Mouse (Mus musculus): ENCODE results near the gene Ank.

Ank gene

DNA sequence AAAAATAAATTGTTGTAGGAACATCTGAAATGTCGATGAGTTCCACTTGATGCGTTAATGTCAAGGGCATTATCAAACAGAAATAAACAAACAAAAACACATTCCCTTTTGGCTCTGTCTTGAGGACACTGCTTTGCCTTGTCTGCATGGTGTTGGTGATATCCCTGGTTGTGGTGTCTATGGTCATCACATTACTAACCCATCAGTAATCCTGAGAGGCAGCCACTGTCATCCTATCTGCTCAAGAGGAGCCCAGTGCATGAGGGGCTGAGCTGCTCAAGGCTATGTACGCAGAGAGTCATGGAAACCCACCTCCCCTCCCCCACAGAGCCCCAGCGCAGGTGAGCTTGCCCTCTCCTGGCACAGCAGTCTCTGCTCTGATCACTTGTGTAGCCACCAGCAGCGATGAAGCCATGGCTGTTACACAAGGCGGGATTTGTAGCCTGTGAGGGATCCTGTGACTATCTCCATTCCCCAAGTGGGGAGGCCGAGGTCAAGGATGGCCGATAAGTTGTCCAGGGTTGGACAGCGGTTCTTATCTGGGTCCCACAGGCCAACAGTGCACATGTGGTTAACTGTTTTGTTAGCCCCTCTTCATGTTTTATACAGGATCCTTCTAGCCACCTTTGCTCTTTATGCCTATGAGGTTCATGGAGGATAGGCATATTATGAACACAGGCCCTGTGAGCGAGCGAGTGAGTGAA lies 30.3 kb downstream of the Ank start:
- no peak for DNase-seq (ENCODE audit: extremely low read depth, low read depth)

DNA sequence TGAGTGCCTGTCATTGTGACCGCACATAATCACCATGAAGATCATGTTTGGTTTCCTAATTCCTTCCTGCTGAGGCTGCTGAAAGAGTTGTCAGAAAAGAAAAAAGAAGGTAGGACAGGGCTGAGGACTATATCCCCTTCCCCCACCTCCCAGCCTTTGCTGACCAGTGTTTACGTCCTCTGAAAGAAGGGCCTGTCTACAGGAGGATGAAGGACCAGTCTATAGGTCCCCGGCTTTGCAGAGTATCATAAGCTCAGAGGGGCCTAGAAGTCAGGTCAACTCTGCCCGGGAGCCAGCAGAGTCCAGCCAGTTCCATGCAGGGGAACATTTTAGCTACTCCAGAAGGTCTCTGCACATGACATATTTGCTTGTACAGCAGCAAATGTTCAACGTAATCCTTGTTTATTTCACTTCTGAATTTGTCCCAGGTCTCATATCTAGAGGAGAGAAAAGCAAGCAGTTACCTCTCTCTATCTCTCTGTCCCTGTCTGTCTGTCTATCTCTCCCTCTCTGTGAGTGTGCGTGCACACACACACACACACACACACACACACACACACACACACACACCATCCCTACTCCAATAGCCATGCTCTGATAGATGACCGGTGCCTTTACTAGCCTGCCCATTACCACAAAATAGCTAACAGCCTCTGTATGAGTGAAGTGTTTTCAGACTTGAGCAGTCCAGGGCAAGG lies 31.0 kb downstream of the Ank start:
- no peak for DNase-seq (ENCODE audit: extremely low read depth, low read depth)

DNA sequence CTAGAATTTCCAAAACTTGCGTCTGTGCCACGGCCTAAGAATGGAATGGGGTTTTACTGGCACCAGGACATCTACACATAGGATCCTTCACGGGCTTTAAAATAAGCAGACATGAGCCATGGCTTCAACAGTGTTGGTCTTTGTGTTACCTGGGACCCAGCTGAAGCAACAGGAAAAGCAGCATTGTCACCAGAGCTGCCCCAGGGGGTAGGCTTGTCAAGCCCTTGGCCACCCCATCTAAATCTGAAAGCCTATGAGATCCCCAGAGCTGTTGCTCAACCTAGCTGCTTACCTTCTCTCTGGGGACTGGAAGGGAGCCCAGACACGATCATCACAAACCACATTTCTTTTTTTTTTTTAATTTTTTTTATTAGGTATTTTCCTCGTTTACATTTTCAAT lies 31.6 kb downstream of the Ank start:
- DNase-seq (ENCODE audit: extremely low read depth, low read depth), result no peak

DNA sequence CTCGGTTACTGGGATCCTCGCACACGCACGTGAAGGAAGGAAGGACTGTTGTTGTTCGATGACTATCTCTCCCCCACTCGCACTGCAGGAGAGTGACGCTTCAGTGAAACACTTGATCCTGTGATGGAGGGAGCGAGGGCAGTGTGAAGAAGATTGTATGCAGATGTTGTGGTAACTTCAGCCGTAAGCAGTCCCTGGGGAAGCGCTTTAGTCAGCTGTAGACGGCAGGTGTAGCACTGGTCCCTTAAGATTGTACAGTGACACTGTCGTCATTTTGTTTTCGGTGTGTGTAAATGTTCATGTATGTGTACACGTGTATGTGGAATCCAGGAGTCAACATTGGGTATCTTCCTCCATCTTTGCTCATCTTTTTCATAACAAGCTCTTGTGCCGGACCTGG lies 33.9 kb downstream of the Ank start:
- no peak for DNase-seq (ENCODE audit: extremely low read depth, low read depth)

DNA sequence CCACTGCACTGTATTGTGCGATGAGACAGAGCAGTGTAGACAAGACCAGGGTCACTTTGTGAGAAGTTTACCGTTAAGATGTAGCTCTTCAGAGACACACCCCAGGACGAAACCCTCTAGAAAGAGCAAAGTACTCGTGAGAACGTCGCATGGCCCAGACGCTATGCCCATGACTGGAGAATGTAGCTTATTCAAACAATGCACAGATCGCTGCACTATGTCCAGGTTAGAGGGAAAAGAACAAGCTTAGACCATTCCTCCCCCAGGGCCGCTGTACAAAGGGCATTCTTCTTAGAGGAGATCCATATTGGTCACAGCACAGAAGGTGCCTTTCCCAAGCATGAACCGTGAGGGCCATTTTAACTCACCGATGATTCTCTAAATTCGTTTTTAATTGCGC lies 35.9 kb downstream of the Ank start:
- no peak for DNase-seq (ENCODE audit: extremely low read depth, low read depth)

DNA sequence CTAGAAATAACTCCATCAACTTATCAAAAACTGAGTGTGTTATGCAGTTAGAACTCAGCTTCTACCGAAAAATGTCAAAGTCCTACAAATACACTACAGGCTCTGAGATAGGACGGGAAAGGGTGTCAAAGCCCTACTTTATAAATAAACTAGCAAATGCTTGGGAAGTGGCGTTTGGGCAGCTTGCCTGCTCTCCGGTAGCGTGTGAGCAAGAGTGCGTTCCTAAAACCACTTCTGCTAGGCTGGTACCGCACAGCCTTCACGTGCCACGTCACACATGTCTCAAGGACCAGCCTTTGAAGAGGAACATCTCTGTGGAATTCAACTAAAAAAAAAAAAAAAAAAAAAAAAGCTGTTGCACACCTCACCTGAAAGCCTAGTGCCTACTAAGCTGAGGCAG lies 36.7 kb downstream of the Ank start:
- DNase-seq (ENCODE audit: extremely low read depth, low read depth), result no peak

DNA sequence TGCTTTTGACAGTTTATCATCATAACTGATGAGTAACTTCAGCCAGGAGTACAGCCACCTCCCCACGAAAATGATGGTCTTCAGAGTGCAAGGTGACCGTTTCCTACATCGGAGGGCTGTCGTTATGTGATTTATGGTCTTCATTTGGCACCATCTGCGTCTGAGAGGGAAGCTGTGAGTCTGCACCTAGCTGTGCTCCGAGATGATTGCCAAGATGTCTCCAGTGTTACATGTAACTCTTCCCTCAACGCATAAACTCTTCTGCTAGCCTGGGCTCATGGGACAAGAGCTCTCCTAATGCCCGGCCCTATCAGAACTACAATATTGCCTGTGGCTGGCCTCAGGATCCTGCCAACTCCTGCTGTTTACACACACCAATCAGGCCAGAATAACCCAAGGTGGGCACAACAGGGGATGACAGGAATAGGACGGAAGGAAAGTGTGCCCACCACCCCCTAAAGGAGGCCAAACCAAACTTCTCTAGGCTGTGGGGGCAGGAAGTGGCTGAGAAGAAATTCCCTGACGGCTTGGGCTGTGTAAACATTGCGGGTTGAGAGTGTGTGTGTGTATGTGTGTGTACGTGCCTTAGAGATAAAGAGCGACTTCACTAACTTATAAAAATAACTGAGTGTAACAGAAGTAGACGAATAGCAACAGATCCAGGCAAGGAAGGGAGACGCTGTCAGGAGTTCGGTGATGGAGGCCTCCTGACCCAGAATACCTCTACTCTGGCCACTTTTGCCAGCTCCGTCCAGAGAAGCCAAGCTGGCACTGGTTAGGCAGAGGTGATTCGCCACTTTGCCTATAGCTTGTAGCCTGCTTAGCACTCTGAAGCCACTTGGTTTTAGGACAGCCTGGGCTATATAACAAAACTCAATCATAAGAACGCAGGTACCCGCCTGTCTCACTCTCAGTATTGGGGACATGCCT lies 37.6 kb downstream of the Ank start:
- DNase-seq (ENCODE audit: extremely low read depth, low read depth), result no peak

DNA sequence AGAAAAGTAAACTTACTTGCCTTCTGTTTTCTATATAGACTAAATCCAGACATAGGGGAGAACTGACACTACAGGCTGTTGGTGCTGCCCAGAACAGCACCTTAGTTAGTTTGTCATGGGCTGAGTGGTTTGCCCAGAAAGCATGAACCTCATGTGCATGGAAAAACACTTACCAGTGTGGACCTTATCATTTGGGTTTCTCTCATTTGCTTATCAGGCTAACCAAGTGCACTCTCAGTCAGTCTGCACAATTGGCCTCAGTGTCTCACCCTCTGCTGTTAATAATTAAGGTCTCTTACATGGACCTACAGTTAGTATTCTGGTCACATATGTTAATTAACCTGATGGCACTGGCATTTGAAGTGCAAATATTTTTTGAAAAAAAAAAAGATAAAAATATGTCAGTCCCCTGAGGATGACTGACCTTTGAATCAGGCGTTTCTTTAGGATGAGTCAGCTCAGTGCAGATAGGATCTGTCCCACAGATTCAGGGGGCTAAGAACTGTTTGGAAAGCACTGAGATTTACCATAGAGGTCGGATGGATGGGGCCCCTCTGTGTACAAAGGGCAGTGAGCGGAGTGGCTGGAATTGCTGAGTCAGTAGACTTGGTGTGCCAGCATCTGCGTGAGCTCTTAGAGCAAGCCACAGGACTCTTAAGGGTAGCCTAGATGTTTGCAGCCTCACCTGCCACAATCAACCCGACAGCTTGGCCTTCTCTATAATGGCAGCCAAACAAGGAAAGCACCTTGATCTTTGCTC lies 39.8 kb downstream of the Ank start:
- no peak for DNase-seq (ENCODE audit: extremely low read depth, low read depth)

DNA sequence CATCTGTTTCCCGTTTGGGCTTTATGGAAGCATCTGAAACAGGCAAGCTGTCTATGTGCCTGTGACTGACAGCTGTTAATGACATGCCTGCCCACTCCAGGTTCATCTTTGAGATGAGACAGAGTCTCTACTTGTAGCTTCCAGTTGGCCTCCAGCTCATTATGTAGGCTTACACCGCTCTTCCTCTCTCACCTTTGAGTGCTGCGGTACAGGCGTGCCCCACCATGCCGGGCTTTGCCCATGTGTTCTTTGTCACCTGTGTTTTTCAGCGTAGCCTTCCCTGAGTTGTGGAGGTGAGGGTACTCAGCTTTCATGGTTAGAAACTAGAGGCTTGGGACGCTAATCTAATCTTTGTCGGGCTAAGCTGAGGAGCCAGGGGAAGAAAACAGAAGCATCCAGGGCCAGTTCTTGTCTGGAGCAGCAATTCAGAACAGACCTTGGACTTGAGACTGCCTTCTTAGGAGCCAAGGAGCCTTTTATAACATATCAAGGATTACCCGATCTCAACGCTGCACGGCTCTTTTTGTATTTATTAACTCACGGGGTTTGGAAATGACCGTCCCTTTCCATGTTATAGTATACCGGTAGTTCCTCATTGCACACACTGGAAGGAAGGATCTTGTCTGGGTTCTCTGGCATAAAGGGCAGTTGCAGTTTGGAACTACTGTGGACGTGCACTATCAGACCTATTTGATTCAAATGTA lies 40.6 kb downstream of the Ank start:
- DNase-seq (ENCODE audit: extremely low read depth, low read depth), result no peak

DNA sequence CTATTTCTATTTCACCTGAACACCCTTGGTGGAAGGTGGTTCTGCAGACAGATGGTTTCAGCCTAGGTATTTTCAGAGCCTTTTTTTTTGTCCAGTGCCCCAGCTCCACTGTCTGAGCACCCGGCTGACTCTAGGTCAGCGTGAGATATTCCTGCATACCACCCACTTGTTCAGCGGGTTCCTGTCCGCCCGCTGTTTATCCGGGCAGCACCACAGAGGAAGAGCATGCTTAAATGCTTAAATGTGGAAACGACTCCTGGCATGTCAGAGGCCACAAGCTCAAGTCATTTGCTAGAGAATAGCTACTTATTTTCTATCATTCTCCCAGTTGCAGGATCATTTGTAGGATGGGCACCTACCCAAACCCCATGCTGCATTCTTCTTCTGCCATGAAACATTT lies 41.7 kb downstream of the Ank start:
- no peak for DNase-seq (ENCODE audit: extremely low read depth, low read depth)

DNA sequence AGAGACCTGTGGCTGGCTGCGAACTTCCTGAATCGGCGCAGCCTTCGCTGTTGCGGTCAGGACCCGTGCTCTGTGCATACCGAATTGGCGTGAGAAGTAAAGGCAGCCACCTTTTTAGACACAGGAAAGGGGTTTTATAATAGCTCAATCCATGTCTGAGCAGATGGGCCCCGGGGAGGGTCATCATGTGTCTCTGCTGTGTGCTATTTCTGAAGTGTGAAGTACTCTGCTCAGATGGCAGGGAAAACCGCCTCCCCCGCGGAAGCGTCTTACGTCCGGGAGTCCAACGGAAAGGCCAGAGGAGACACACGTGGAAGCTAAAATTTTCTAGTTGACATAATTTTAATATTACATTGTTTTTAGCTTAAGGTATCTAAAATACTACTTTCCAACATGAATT lies 42.5 kb downstream of the Ank start:
- DNase-seq (ENCODE audit: extremely low read depth, low read depth), result no peak

DNA sequence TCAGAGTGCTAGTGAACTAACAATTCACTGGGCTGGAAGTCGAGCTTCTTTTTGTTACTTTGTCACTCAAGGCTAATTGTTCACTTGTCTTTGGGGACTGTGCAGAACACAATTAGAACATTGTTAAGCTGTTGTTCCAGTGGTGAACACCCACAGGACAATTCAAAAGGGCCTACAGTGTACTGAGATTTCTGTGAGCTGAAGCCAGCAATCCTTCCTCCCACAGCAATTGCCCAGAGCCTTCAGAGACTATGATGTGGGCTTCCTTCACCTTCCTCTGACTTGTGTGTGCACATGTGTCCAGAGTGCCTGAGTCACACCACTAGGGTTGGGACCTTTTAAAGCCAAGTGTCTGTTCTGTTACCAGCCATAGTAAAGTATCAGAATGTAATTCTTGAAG lies 50.5 kb downstream of the Ank start:
- DNase-seq (ENCODE audit: extremely low read depth, low read depth), result no peak

DNA sequence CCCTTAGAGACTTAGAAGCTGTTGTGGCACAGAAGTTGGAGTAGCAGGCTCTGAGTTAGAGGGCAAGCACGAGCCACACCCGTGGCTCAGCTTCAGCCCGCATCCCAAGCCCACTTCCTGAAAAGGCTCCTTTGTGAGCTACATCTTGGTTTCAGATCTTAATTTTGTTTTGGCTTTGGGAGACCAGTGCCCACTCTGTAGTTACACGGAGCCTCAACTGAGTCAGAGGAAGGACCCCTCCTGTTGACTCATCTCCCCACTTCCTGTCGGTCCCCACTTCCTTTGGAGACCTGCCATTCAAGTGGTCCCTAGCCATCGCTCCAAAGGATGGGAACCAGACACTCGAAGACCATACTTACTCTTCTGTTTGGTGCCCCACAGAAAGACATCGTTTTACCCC lies 51.5 kb downstream of the Ank start:
- no peak for DNase-seq (ENCODE audit: extremely low read depth, low read depth)

DNA sequence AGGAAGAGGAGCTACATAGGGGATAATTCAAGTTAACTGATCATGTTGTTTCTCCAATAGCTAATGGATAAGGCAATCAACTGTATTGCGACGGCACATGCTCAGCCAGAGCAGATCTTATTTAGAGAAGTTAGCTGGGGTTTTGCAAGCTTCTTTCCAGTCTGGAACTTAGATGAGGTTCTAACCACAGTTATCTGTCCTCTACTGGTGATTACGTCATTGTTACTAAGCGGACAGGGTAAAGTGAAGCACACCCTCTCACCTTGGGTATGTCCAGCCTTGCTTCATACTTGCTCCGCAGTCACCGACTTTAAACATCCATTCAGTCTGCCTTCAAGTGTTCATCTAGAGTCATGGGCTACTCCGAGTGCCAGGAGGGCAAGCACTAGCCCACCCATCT lies 53.4 kb downstream of the Ank start:
- DNase-seq (ENCODE audit: extremely low read depth, low read depth), result no peak

DNA sequence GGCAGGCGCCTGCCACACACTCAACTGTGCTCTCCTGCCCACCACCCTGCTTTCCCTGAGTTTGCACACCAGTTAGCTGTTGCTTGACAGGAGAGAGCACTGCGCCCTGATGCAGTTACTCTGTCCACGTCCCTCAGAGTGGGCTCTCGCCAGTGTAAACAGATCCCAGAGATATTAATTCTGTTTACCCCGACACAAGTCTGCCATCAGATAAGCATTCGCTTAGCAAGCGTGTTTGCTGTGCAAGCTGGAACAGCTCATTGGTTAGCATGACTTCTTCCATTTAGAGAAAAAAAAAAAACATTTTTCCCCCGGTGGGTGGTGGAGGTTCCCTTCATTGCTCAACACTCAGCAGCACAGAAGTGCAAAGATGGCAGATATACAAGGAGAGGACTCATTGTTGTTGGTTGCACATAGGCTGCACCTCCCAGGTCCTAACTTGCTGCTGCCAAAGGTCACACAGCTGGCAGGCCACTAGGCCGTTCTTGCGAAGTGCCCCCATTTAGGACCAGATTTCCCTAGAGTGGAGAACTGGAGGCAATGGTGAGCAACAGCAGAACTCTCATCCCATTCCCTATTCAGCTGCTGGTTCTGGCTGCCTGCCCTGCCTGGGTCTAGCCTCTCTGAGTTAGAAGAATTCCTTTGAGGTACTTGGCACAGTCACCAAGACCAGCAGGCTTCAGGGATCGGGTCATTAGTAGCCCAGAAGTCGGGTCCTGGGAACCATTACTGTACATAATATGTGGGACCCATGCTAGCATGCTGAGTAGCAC lies 58.9 kb downstream of the Ank start:
- no peak for DNase-seq (ENCODE audit: extremely low read depth, low read depth)

DNA sequence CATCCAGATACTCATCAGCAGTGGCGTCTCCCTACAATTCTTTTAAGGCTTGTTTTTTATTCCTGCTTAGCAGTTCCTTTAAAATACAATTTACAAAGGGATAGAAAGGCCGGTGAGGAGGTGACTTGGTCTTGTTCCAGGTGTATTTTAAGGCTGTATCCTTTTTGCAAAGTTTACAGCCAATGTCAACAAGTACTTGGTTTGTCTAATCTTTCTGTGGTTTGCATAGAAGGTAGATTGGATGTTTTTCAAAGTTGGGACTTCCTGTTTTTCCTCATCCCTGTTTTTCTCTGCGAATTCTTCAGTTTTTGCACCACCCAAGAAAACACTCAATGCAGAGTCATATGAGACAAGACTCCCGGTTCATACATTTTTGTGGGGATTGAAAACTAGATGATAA lies 62.4 kb downstream of the Ank start:
- no peak for DNase-seq (ENCODE audit: extremely low read depth, low read depth)

DNA sequence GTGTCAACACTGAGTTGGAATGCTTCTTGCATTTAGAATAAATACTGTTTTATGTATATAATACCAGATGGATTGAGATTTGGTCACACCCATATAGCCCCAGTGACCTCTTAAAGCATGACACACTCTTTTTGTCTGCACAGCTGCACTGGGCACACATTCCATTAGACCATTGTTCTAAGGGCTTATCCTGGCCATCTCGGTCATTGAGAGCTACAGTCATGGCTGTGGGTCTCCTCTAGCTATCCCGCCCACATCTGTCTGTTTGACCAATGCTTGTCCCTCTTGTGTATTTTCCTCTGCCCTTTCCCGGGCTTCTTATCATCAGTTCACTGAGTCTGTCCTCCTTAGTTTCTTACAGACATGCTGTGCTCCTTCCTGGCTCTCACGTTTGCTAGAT lies 63.5 kb downstream of the Ank start:
- no peak for DNase-seq (ENCODE audit: extremely low read depth, low read depth)

DNA sequence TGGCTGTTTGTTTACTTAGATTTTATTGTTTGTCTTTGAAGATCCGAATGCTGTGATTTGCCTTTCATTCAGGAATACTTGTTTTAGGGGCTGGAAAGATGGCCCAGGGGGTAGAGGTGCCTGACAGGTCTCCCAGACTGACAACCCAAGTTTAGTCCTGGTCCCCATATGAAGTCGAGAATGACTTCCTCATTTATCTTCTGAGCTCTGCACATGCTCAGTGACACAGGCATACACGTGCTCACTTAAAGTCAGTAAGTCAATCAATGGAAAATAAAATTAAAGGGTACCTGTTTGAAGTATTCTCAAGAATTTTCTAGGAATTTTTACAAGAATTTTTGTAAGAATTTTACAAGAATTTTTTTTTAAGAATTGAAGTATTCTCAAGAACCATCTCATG lies 66.6 kb downstream of the Ank start:
- DNase-seq (ENCODE audit: extremely low read depth, low read depth), result peak; percentile 5

DNA sequence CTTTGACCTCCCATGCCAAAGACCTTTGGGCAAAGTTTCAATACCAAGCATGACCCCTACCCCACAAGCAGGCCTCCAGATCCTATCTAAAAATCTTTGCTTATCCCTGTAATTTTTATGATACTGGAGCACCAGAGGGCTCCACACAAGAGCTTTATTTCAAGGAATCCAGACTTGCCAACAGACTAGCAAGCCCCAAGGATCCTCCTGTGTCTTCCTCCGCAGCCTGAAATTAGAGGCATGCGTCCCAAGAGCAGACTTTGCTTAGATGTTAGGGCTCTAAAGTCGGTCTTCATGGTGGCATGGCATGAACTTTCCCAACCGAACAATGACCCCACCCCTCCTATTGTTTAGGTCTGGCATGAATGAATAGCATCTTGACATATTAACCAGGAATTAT lies 69.2 kb downstream of the Ank start:
- no peak for DNase-seq (ENCODE audit: extremely low read depth, low read depth)

DNA sequence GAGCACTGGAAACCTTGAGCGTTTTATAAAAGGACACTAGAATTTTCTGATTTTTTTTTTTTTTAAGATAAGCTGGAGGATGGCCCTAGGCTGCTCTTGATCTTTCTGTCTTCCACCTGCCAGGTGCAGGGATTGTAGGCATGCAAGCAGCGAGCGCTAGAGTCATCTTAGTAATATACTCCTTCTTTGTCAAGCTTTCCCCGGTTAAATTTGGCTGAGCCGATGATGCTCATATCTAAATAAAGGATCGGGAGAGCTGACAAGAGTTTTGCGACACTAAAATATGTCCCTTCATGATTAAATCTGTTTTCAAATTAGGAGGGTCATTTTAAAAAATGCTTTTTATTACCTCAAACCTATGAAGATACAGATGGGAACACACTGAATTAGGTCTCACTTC lies 69.7 kb downstream of the Ank start:
- no peak for DNase-seq (ENCODE audit: extremely low read depth, low read depth)

Data from MEL-GATA-1-ER (cell line).